Mouse (Mus musculus) bone marrow macrophage, adult 2 months (primary cell): Measurements from ENCODE around the gene Gm8439.

ENCODE experiments used
- CTCF ChIP-seq: IDR thresholded peaks from 2 replicates; pipeline ENCODE4 v1.5.1; 2012; ENCODE audit warnings: low read depth, mild to moderate bottlenecking, low read length, moderate library complexity
- POLR2A ChIP-seq: IDR thresholded peaks from 2 replicates; pipeline ENCODE4 v1.6.1; 2012; ENCODE audit warnings: mild to moderate bottlenecking, low read depth, low read length, borderline replicate concordance

GRCm38 (mm10) chr4:120613691-120614329 lies 25.3 kb downstream of the Gm8439 start:
- TF ChIP-seq CTCF (no peak), POLR2A (no peak)
